Mouse (Mus musculus) embryonic facial prominence, embryonic 11.5 days (tissue): ENCODE measurements around the gene Pcnx2. TPM values are rescaled to one million over a fixed set of nuclear protein-coding genes. Genes with fewer than 3 reads are reported as not detected.

ENCODE experiments used
- ATAC-seq: fragments of 200-750 bp; cut with Nextera tagmentation; replicated peaks from 2 replicates; pipeline ENCODE4 v1.8.0; 2017; ENCODE audit warnings: low read depth; ENCODE audit not compliant: insufficient number of reproducible peaks, low FRiP score, low TSS enrichment
- DNase-seq: peaks from one replicate; pipeline ENCODE4 v3.0.0-alpha.2; 2015; ENCODE audit warnings: low spot score
- H3K27ac ChIP-seq: fragments of 300-500 bp; sonication (generic); replicated peaks from 2 replicates; pipeline ENCODE4 v1.5.1; 2014; ENCODE audit warnings: mild to moderate bottlenecking, low read depth, low read length, control low read depth
- H3K27me3 ChIP-seq: fragments of 300-500 bp; sonication (generic); 2 replicates; pipeline ENCODE4 v1.6.1; 2014; ENCODE audit warnings: mild to moderate bottlenecking, low read length, moderate library complexity, mixed read lengths; ENCODE audit not compliant: control insufficient read depth, insufficient read depth
- H3K36me3 ChIP-seq: fragments of 300-500 bp; sonication (generic); replicated peaks from 2 replicates; pipeline ENCODE4 v1.6.1; 2014; ENCODE audit warnings: low read depth, mild to moderate bottlenecking, low read length, moderate library complexity, mixed read lengths; ENCODE audit not compliant: control insufficient read depth, insufficient read depth
- H3K4me1 ChIP-seq: fragments of 300-500 bp; sonication (generic); 2 replicates; pipeline ENCODE4 v1.6.1; 2014; ENCODE audit warnings: low read length, mixed read lengths; ENCODE audit not compliant: control insufficient read depth, insufficient read depth
- H3K4me2 ChIP-seq: fragments of 300-500 bp; sonication (generic); 2 replicates; pipeline ENCODE4 v1.6.1; 2014; ENCODE audit warnings: low read depth, mild to moderate bottlenecking, control low read depth, low read length, moderate library complexity
- H3K4me3 ChIP-seq: fragments of 300-500 bp; sonication (generic); 2 replicates; pipeline ENCODE4 v1.5.1; 2014; ENCODE audit warnings: low read depth, low read length, control low read depth
- H3K9ac ChIP-seq: fragments of 300-500 bp; sonication (generic); replicated peaks from 2 replicates; pipeline ENCODE4 v1.6.1; 2014; ENCODE audit warnings: mild to moderate bottlenecking, control low read depth, low read length
- H3K9me3 ChIP-seq: fragments of 300-500 bp; sonication (generic); replicated peaks from 2 replicates; pipeline ENCODE4 v1.6.1; 2016; ENCODE audit warnings: mild to moderate bottlenecking, low read length, inconsistent platforms, mixed read lengths; ENCODE audit not compliant: control insufficient read depth
- whole genome bisulfite sequencing: fragments of 180-500 bp; shearing (Covaris S2); extraction: QIAGEN DNeasy Blood & Tissue Kit; methylation state at CpG from one replicate; pipeline ENCODE4 v1.1.7; 2014; 5-methylcytosine and 5-hydroxymethylcytosine counted together
- polyA plus RNA-seq: library from polyadenylated mRNA; unstranded; fragments of >200 nt; fragmentation: Nextera tagmentation; extraction: Ambion mirVana; gene quantifications from 2 replicates; pipeline ENCODE4 v1.2.1, GENCODE M21; 2014

Gene Pcnx2
- 0.07 and 0.25 TPM in 2 replicates for polyA plus RNA-seq

DNA sequence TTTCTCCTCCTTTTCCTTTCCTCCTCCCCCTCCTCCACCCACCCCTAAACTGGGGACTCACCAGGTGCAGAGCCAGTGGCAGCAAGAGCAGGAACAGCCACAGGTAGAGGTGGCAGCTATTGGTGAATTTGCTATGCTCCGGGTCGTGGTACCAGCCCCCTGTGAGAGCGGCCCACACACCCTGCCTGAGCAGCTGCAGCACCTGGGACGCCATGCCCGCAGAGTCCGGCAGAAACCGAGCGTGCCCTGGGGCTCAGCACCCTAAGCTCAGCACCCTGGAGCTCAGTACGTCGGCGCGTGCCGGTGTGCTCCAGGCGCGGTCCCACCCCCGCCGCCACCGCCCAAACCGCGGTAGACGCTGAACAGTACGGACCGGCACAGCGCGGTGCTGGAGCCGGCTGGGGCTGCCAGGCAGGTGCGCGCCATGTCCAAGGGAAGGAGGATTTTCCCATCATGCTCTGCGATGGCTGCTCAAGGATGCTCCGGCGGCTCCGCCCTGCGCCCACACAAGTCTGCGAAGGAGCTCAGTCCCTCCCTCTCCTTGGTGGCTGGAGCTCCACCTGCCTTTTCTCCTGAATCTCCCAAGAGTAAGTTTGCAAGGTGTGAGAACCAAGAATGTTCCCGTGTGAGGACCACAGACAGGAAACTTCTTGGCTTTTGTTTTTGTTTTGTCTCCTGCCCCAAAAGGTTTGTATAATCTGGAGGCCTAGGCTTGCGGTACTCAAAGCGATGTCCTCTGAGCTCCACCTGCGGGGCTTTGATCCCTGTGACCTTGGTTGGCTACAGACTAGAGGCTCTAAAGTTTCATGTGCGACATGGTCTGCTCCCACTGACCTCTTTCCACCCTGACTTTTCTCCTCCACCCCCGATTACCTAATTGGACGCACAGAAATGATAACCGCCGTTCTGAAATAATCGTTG lies at the start of gene Pcnx2:
TSS of gene Pcnx2 (minus strand) at position 450 of the 921 bp plus-strand sequence.
- DNase-seq (peak; percentile 17), ATAC-seq (peak; percentile 51; the same call in 1 of the 2 replicates)
- Histone ChIP-seq H3K27ac (no peak within 1 kb of the TSS), H3K36me3 (no peaks in the 10 kb centered on the region), H3K9me3 (no peaks in the 10 kb centered on the region), H3K27me3 (peaks cover 14% of the 10 kb centered on the region), H3K4me3 (peak within 1 kb of the TSS; percentile 20; the same call in 1 of the 2 replicates), H3K4me2 (peak within 1 kb of the TSS; percentile 42), H3K4me1 (no peaks in the 10 kb centered on the region), H3K9ac (no peak within 1 kb of the TSS)
- WGBS = 6% methylated on average over 44 of the region's 44 CpGs

- no peak overlapping the region for H3K4me2 ChIP-seq
- H3K27ac ChIP-seq = no peak overlapping the region
- H3K36me3 ChIP-seq = no peaks in the 10 kb centered on the region
- H3K27me3 ChIP-seq = no peaks in the 10 kb centered on the region
- no peak overlapping the region for H3K4me3 ChIP-seq
- ATAC-seq (no peak), DNase-seq (no peak)
- no peak overlapping the region for H3K9ac ChIP-seq
- 86% methylated on average over 4 of the region's 4 CpGs for WGBS
- H3K9me3 ChIP-seq = no peaks in the 10 kb centered on the region
- no peaks in the 10 kb centered on the region for H3K4me1 ChIP-seq
Measured at GRCm38 (mm10) chr8:125944511-125944910, 46.4 kb upstream of the Pcnx2 start.

DNA sequence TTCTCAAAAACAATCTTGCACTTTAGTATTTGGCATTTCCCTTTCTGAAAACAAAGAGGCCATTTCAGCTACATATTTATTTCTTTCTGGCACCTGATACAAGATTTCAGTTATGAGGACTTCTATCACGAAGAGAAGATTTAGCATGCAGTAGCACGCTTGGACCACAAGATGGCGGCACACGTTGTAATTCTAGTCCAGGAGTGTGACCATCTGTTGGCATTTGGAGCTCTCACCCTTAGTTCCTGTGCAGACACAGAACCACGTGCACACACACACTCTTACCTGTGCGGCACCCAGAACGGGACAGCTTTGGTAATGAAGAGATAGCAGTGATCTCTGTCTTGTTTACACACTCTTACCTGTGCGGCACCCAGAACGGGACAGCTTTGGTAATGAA lies 37.5 kb upstream of the Pcnx2 start:
- Histone ChIP-seq H3K27me3 (no peaks in the 10 kb centered on the region), H3K4me1 (no peaks in the 10 kb centered on the region), H3K4me2 (no peak overlapping the region), H3K9me3 (no peaks in the 10 kb centered on the region), H3K9ac (no peak overlapping the region), H3K27ac (no peak overlapping the region), H3K4me3 (no peak overlapping the region), H3K36me3 (no peaks in the 10 kb centered on the region)
- DNase-seq = peak; percentile 81
- WGBS = 51% methylated on average over 9 of the region's 9 CpGs
- ATAC-seq = no peak

- Histone ChIP-seq H3K27ac (no peak overlapping the region), H3K36me3 (no peaks in the 10 kb centered on the region), H3K4me2 (no peak overlapping the region), H3K27me3 (no peaks in the 10 kb centered on the region), H3K9me3 (no peaks in the 10 kb centered on the region), H3K4me1 (no peaks in the 10 kb centered on the region), H3K9ac (no peak overlapping the region), H3K4me3 (no peak overlapping the region)
- ATAC-seq (no peak), DNase-seq (no peak)
- 96% methylated on average over 6 of the region's 6 CpGs for WGBS
Measured at GRCm38 (mm10) chr8:125931822-125932221, 33.7 kb upstream of the Pcnx2 start.

DNA sequence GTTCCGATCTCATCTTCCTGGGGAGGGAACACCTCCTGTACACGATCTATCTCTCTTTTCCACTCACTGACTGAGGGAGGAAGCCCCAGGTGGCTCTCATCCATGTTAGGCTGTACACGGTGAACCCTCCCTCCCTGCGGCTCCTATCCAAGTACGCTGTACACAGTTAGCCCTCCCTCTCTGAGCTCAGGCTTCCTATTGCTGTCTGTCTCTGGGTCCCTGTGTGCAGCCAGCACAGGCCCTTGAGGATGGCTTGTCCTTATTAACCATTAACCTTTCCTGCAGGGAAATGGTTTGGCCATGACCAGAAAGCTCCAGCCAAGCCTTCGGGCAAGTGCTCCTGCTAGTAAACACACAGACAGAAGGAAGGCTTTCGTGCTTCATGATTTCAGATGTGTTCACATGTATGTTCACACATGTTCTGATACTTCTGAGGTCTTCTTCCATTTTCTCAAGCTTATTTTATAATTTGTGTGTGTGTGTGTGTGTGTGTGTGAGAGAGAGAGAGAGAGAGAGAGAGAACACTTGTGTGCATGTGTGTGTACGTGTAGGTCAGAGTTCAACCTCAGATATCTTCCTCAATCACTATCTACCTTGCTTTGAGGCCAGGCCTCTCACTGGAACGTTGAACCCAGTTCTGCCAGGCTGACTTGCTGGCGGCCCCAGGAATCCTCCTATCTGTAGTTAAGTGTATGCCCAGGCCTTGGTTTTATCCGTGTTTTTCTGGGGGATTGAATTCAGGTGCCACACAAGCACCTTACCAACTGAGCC lies 32.3 kb upstream of the Pcnx2 start:
- Histone ChIP-seq H3K27me3 (no peaks in the 10 kb centered on the region), H3K27ac (no peak overlapping the region), H3K9ac (no peak overlapping the region), H3K9me3 (no peaks in the 10 kb centered on the region), H3K4me2 (no peak overlapping the region), H3K36me3 (no peaks in the 10 kb centered on the region), H3K4me1 (no peaks in the 10 kb centered on the region), H3K4me3 (no peak overlapping the region)
- DNase-seq (no peak), ATAC-seq (no peak)
- WGBS = 86% methylated on average over 11 of the region's 11 CpGs

- Histone ChIP-seq H3K27me3 (no peaks in the 10 kb centered on the region), H3K9ac (no peak overlapping the region), H3K36me3 (no peaks in the 10 kb centered on the region), H3K4me3 (no peak overlapping the region), H3K27ac (no peak overlapping the region), H3K9me3 (no peaks in the 10 kb centered on the region), H3K4me2 (no peak overlapping the region), H3K4me1 (no peaks in the 10 kb centered on the region)
- ATAC-seq = no peak
- WGBS = 89% methylated on average over 4 of the region's 4 CpGs
- DNase-seq = no peak
Measured at GRCm38 (mm10) chr8:125926636-125927035, 28.5 kb upstream of the Pcnx2 start.

DNA sequence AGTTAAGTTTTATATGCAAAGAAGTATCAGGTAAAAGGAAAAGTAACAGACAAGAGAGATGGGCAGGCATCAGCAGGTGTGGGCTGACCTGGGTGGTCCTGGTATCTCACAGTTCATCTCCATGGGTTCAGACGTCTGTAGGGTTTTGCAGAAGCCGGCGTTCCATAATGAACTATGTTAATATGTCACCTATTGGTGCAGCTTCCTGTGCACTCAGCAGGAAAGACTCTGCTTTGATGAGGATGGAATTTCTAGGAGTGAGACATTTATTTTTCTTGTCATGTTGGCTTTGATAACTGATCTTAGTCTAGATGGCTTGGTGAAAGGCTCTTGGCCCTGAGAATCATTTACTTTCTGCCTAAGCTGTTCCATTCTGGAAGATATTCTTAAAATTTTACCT lies 24.2 kb upstream of the Pcnx2 start:
- Histone ChIP-seq H3K9ac (no peak overlapping the region), H3K27me3 (no peaks in the 10 kb centered on the region), H3K4me2 (no peak overlapping the region), H3K36me3 (no peaks in the 10 kb centered on the region), H3K4me3 (no peak overlapping the region), H3K4me1 (no peaks in the 10 kb centered on the region), H3K9me3 (no peaks in the 10 kb centered on the region), H3K27ac (no peak overlapping the region)
- DNase-seq (no peak), ATAC-seq (no peak)
- 61% methylated on average over 3 of the region's 3 CpGs for WGBS

DNA sequence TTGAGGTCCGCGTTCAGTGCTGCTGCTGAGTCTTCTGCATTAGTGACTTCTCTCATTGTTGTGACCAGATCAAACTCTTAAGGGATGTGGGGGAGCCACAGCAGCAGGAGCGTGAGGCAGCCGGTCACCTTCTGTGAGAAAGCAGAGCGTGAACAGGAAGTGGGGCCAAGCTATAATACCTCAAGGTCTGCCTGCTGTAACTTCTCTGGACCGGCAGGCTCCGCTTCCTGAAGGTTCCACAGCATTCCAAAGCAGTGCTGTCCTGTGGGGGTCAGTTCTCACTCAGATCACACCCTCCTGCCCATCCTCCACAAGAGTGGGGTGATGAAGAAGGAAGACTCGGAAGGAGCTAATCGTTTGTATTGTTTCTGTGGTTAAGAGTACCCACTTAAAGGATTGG lies 22.6 kb upstream of the Pcnx2 start:
- H3K27me3 ChIP-seq = no peaks in the 10 kb centered on the region
- WGBS = 59% methylated on average over 9 of the region's 9 CpGs
- no peak for DNase-seq
- no peak overlapping the region for H3K9ac ChIP-seq
- no peaks in the 10 kb centered on the region for H3K4me1 ChIP-seq
- no peak for ATAC-seq
- no peaks in the 10 kb centered on the region for H3K9me3 ChIP-seq
- no peaks in the 10 kb centered on the region for H3K36me3 ChIP-seq
- H3K4me3 ChIP-seq = no peak overlapping the region
- H3K4me2 ChIP-seq = no peak overlapping the region
- no peak overlapping the region for H3K27ac ChIP-seq
